Mouse (Mus musculus): ENCODE data around the gene Trpm8.

The Trpm8 gene

GRCm38 (mm10) chr1:88284946-88285320 lies 7.5 kb downstream of the Trpm8 start:
- peak; percentile 41 for DNase-seq (ENCODE audit: low spot score)

GRCm38 (mm10) chr1:88285652-88286051 lies 8.2 kb downstream of the Trpm8 start:
- DNase-seq (ENCODE audit: low spot score): no peak

DNA sequence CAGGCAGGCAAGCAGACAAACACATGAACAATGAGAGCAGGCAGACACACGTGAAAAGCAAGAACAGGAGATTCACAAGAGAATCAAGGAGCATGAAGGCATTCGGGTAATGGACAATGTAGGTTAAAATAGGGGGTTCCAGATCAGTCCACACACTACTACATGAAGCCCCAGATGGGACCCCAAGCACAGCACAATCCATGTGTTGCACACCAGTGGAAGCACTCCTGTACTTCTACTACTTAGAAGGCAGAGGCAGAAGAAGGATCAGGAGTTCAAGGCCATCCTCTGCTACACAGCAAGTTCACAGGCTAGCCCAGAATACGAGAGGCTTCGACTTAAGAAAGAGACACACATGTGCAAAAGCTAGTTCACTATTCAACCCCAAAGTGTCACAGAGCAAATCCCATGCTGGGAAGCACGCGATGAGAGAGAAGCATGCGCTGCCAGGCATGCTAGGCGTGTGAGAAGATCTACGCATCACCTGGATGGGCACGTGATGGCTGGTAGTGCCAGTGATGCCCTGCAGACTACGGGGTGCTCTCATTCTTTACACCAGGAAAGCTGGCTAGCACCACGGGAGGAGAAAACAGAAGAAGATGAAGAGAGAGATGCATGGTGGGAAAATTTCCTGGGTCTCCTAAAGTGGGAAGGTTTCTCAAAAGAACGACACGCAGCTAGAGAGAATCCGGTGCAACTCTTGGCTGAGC lies 8.8 kb downstream of the Trpm8 start:
- DNase-seq (ENCODE audit: low spot score): no peak

DNA sequence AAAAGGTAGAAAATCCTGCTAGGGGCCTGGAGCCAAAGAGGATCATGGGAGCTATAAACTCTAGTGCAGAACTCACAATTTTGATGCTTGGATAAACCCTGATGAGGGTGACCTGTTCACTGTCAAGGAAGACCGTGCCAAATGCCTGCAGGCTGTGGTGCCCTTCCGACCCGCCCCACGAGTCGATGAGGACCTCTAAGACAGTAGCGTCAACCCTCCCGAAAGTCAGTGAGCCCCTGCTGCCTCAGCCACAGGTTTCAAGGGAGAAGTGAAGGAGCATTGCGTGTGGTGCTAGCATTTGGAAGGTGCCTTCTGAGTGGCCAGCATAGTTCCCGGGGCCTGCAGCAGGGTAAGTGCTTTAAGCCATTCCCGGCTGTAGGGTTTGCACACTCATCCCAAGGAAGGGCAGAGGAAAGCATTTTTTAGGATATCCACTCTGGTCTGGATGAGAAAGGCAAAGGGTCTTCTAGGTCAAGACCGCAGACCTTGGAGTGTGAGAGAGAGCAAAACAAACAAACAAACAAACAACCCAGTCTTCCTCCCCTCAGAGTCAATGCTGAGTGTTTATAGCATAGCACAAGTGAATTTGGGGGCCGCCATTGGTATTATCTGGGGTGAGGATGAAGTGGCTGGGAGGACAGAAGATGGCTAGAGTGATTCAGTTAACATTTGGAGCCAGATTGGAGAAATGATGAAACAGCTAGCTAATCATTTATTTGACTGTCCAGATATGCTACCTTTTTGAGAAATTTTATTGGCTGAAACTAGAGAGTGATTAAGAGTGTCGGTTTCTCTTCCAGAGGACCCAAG lies 9.6 kb downstream of the Trpm8 start:
- no peak for DNase-seq (ENCODE audit: low spot score)

DNA sequence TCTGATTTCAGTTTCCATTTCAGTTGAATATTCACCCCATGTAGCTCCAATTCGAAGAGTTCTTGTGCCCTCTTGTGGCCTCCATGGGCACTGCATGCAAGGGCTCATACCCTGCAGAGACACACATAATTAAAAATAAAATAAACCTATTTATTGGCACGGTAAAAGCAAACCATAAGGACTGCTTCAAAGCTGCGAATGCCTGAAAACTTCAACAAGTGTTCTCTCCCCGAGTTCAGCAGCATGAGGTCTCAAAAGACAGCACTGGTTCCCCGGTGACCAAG lies 10.2 kb downstream of the Trpm8 start:
- DNase-seq (ENCODE audit: low spot score): peak; percentile 76

DNA sequence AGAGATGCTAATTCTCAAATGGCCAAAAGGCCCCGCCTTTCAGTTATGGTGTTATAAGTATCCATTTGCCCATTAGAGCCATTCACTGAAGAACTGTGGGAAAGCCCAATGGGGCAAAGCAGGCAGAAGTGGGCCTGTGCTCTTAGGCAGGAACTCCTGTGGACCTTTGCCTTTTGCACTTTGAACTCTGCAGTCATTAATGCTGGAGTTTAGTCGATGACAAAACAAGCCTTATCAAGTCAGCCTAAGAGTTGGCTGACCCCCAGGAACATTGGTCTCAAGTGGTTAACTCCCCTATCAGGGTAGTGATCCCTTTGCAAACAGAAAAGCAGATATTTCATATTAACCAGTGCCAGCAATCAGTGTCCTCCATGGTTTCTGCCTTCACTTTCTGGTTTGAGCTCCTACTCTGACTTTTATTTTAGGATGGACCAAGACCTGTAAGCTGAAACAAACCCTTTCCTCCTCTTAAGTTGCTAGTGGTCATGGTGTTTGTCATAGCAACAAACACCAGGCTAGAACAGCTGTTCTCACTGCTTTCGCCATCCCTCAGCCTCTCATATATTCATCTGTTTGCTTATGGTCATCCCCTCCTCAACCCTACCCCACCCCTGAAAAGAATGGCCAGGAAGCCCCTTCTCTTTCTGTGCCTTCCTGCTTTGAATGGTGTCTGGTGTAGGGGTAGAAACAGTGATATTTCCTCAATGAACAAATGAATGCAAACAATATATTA lies 10.8 kb downstream of the Trpm8 start:
- DNase-seq (ENCODE audit: low spot score): no peak

- no peak for DNase-seq (ENCODE audit: low spot score)
Measured at GRCm38 (mm10) chr1:88288789-88289127, 11.3 kb downstream of the Trpm8 start.

GRCm38 (mm10) chr1:88289152-88289551 lies 11.7 kb downstream of the Trpm8 start:
- DNase-seq (ENCODE audit: low spot score): no peak

DNA sequence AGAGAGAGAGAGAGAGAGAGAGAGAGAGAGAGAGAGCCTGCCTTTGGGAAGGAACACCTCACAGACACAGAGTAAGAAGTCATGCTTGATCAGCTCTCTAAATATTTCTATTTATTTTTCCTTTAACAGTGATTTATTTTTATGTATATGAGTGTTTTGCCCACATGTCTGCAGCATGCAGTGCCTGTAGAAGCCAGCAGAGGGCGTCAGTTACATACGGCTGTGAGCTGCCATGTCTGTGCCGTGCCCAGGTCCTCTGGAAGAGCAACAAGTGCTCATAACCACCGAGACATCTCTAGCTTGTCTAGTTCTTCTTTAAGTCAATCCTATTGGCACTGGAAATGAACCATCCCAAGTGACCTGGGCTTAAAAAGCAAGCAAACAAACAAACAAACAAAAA lies 12.5 kb downstream of the Trpm8 start:
- DNase-seq (ENCODE audit: low spot score): peak; percentile 45

DNA sequence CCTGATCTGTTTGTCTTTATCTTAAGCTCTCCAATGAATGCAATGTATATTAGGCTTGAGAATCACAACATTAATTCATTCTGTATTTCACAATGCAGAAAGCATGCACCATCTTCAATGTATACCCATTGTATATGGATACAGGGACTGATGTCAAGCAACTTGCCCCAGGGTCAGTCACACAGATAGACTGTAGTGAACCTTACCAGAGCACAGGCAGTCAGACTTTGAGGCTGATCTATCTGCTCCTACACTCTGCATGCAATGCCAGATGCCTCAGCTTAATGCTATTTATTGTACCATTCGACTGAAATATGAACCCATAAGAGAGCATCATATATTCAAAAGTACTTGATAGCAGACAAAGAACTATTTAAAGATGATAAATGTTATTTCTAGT lies 13.1 kb downstream of the Trpm8 start:
- DNase-seq (ENCODE audit: low spot score): no peak

GRCm38 (mm10) chr1:88291409-88292005 lies 14.0 kb downstream of the Trpm8 start:
- DNase-seq (ENCODE audit: low spot score): no peak

- no peak for DNase-seq (ENCODE audit: low spot score)
Measured at GRCm38 (mm10) chr1:88292057-88292456, 14.6 kb downstream of the Trpm8 start.

DNA sequence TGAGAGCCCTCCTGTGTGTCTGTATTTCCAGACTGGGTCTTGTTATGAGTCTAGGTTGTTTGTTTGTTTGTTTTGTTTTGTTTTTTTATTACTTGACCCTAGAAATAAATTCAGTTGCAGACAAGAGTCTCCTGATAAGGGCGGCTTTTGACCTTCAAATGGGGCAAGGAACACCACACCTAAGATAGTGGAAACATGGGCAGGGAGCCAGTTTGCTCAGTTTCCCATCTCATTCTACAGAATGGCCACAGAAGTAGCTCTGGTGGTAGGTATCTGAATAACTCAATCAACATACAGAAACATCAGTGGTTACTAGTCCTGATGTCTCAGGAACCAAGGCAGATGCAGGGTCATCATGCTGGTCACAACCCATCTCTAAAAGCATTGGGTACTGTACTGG lies 17.2 kb downstream of the Trpm8 start:
- DNase-seq (ENCODE audit: low spot score): no peak

DNA sequence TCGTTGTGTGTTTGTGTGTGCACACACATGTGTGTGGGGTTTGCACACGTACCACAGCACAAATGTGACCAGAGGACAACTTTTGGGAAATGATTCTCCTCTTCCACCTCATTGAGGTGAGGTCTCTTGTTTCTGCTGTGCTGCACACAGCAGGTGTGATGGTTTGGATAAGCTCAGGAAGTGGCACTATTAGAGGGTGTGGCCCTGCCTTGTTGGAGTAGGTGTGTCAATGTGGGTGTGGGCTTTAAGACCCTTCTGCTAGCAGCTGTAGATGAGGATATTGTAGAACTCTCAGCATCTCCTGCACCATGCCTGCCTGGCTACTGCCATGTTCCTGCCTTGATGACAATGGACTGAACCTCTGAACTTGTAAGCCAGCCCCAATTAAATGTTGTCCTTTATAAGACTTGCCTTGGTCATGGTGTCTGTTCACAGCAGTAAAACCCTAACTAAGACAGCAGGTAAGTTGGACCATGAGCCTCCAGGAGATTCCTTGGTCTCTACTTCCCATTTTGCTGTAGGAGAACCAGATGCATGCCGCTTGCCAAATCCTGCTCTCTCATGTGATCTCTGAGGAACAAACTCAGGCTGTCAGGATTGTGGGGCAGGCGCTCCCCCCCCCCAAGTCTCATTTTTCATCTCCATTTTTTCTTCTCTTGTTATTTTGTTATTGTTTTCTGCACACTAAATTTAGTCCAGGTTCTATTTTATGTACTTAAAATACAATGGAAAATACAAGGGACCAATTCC lies 18.9 kb downstream of the Trpm8 start:
- DNase-seq (ENCODE audit: low spot score): no peak

DNA sequence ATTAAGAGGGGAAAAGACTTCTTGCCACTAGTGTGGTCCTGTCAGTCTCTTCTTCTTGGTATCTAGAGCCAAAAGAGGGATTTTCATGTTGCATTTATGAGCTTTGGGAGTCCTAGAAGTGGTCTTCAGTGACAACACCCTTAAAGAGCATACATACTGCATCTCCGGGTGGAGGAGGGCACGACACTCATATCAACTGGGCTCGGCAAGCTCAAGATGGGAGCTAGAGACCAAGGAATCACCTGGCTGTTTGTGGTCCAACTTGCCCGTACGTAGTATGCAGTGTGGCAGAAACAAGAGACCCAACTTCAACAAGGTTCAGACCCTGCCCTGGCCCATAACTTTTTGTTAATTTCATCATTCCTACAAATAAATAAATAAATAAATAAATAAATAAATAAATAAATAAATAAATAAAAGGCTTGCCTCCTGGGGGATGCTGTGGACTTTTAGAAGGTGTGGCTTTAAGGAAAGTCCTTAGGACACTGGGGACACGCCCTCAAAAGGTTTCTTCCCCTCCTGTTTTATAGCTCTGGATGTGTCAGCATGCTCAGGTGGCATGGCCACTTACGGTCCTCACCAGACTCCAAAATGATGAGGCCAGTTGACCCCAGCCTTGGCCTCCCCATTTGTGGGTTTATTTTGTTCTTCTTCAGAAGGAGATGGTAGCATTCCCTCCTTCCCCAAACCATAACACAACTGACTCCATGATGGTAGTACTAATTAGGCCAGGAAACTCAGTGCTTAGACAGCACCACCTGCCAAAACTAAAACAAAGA lies 20.2 kb downstream of the Trpm8 start:
- DNase-seq (ENCODE audit: low spot score): no peak

DNA sequence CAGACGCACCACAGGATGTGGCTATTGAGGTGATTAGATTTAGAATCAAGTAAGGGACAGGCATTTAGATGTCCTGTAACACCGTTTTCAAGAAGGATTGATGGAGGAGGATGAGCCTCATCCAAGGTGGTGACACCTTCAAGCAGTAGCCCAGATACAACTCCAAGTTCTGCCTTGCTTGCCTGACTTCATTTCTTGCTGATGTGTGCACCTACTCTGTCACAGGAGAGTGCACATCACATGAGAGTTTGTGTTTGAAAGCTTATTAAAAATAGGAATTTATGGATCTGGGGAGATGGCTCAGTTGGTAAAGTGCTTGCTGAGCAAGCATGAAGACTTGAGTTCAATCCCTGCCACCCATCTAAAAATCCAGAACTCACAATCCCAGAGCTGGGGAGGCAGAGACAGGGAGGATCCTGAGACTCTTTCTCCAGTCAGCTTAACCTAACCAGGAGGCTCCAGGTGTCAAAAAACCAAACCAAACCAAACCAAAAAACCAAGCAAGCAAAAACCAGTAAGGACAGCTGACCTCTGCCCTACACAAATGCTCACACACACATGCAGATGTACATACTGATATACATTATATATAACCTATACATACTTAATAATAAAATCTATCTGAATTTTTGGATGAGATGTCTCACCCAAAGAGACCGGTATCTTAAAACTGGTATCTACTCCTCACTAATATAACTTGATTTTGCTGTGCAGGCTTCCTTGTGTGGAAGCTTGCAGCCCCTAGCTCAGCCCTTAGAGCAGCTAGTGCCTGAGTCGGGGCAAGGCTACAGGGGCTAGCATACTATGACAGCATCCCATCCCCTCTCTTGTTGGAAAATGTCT lies 21.4 kb downstream of the Trpm8 start:
- DNase-seq (ENCODE audit: low spot score): no peak

- DNase-seq (ENCODE audit: low spot score): no peak
Measured at GRCm38 (mm10) chr1:88299529-88299945, 22.1 kb downstream of the Trpm8 start.

DNA sequence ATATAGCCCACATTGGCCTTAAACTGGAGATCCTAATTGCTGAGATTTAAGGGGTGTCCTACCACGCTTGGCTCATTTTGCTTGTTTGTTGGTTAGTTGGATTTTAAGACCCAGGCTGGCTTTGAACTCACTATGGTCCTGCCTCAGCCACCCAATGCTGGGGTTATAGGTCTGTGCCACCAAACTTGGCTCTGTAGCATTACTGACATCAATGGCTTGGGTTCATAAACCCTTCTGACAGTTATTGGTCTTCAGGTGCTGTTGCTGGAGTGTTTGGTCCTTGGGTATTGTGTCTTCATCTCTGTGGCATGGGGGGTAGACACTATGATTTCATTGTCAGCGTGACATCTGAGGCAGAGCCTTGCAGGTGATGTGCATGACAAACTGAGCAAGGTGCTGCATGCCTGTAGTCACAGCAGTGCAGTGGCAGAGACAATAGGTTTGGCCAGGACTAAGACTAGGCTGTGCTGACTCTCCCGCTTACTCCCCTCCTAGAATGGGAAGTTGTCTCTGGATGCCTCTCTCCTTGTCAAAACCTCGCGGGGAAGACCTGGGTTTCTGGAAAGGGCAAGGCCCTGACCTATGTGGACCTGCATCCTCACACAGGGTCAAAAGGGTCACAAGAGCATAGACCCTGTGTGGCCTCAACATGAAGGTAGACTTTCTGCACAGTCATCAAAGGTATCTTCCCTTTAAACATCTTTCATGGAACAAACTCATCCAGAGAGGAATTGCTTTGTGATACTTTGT lies 23.0 kb downstream of the Trpm8 start:
- no peak for DNase-seq (ENCODE audit: low spot score)

DNA sequence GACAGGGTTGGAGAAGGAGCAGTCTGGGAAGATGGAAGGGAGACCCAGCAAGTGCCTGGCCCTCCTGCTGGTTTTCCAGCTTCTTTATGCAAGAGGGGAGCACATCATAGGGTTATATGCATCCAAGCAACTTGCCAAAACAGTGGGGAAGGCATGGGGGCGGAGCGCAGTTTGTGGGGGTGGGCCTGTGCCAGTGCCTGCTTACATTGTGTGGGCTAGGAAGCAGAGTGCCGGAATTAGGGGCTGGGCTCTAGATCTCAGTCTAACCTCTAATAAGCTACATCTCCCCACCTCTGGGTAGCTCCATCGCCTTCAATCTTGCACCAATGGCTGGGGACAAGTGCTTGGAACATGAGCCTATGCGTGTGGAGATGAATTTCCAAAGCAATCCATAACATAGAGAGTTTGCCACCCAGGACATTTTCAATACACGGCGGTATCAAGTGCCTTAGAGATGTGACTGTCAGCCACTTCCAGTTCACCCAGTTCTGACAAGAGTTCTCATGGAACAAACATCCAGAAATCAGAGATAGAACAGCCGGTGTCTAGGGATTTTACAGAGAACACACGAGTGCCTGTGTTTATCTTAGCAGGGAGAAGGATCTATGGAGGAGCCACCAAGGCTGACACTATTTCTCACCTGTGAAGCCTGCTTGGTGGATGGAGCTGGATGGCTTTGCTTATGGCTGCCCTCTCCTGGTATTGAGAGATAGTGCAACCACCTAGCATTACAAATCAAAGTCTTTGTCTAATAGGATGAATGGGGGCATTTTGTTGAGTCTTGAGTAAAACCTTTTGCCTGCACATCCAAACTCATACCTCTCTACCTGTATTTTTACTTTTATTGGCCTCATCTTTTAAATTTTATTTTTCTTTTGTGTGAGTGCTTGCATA lies 23.9 kb downstream of the Trpm8 start:
- peak; percentile 44 for DNase-seq (ENCODE audit: low spot score)

Measured in retina, embryonic 14.5 days (tissue).